In the genomic region with DNA sequence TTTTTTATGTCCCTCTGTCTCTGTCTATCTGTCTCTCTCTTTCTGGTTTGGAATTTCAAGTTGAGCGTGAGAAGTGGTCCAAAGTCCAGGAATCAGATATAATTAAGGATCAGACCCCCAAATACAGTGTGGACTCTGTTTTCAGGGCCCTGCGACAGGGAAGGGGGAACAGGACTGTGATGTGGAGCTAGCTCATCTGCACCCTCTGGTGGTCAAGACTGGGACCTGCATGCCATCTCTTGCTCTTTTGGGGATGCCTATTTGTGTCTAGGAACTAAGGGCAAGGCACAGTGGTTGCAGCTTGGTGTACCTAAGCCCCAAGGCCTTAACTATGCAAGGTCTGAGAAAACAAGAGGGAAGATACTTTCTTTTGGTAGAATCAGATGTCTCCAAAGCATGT, we compare ENCODE assay signal across 10 mouse cellular contexts. TPM values are rescaled to one million over a fixed set of nuclear protein-coding genes. Genes with fewer than 3 reads are reported as not detected.
DNase-seq lines count a peak whose midpoint lies in the region; ATAC-seq lines count a peak whose summit lies in the region.
"Had no signal": no experiment of that assay in that cellular context is flagged by ENCODE, and none has a peak within 500 bp of the region (broad histone marks: within the 10 kb centered on the region; RNA-seq: fewer than 3 reads in every experiment).

No protein-coding gene starts in this region.

- H3K36me3 ChIP-seq in lung, embryonic 16.5 days (ENCODE audit: control insufficient read depth, insufficient read depth, low read length): peaks cover 6% of the 10 kb centered on the region

- no peak overlapping the region for H3K27ac ChIP-seq in lung, embryonic 16.5 days (ENCODE audit: low read length)

- ATAC-seq in cerebellum, adult (ENCODE audit: insufficient number of reproducible peaks, low FRiP score, low TSS enrichment): no peak
- 0 out of 2 replicates have a peak, but pooled peaks have one; percentile 29 for ATAC-seq in lung, embryonic 16.5 days (ENCODE audit: low read depth)
- ATAC-seq: Patski had no signal

- no peak overlapping the region for H3K4me3 ChIP-seq in lung, embryonic 16.5 days (ENCODE audit: low read length)
- H3K4me3 ChIP-seq: megakaryocyte, embryonic 14.5 days had no signal

- no peaks in the 10 kb centered on the region for H3K27me3 ChIP-seq in lung, embryonic 16.5 days (ENCODE audit: control insufficient read depth, insufficient read depth, low read depth, low read length)
- H3K27me3 ChIP-seq: Patski had no signal

- 4% methylated on average over 2 of the region's 2 CpGs for WGBS in lung, embryonic 16.5 days

- no peak overlapping the region for H3K4me2 ChIP-seq in lung, embryonic 16.5 days (ENCODE audit: low read depth, low read length)

- no peak overlapping the region for H3K9ac ChIP-seq in lung, embryonic 16.5 days (ENCODE audit: low read length)

- DNase-seq in cerebellum, adult 18-20 months: peak; percentile 73 to 81
- peak; percentile 86 for DNase-seq in ES-CJ7 (ENCODE audit: low read depth, low spot score)
- DNase-seq in cerebellum, adult 8-10 months: peak; percentile 68
- peak; percentile 83 to 85 for DNase-seq in frontal cortex, postnatal 36 days (ENCODE audit: low spot score in 2 of 2)
- DNase-seq in layer of hippocampus, adult 11-12 months (ENCODE audit: low spot score): peak; percentile 90
- DNase-seq in right cerebral cortex, postnatal 4 days: peak; percentile 77

- H3K9me3 ChIP-seq in lung, embryonic 16.5 days (ENCODE audit: control insufficient read depth, low read length): no peaks in the 10 kb centered on the region
- H3K9me3 ChIP-seq: megakaryocyte, embryonic 14.5 days had no signal

- H3K4me1 ChIP-seq in lung, embryonic 16.5 days (replicated peaks; ENCODE audit: control insufficient read depth, insufficient read depth, low read length): no peaks in the 10 kb centered on the region

RNA-seq across cellular contexts. Expression of gene Armh1, which starts 15.4 kb away (rescaled TPM):
- polyA plus RNA-seq in lung, embryonic 16.5 days (2015; fragmentation: Nextera tagmentation; extraction: Ambion mirVana): 2.0 and 3.6 TPM in 2 replicates

RNA-seq across cellular contexts. Expression of gene Tmem53, which starts 15.5 kb away (rescaled TPM):
- polyA plus RNA-seq in lung, embryonic 16.5 days (2015; fragmentation: Nextera tagmentation; extraction: Ambion mirVana): 19.9 and 25.3 TPM in 2 replicates
